Mouse (Mus musculus): Measurements from ENCODE around the gene Myof.

The Myof gene

GRCm38 (mm10) chr19:37876605-37877245 lies 166.7 kb downstream of the Myof start:
- DNase-seq (ENCODE audit: low read depth, low spot score) = no peak

- DNase-seq (ENCODE audit: low read depth, low spot score) = no peak
Measured at GRCm38 (mm10) chr19:37873499-37873898, 169.9 kb downstream of the Myof start.

- DNase-seq (ENCODE audit: low read depth, low spot score) = no peak
Measured at GRCm38 (mm10) chr19:37867592-37867991, 175.8 kb downstream of the Myof start.

GRCm38 (mm10) chr19:37866994-37867393 lies 176.4 kb downstream of the Myof start:
- no peak for DNase-seq (ENCODE audit: low read depth, low spot score)

GRCm38 (mm10) chr19:37861171-37861570 lies 182.2 kb downstream of the Myof start:
- no peak for DNase-seq (ENCODE audit: low read depth, low spot score)

- DNase-seq (ENCODE audit: low read depth, low spot score) = no peak
Measured at GRCm38 (mm10) chr19:37860267-37860666, 183.1 kb downstream of the Myof start.

- no peak for DNase-seq (ENCODE audit: low read depth, low spot score)
Measured at GRCm38 (mm10) chr19:37858406-37859081, 184.8 kb downstream of the Myof start.

GRCm38 (mm10) chr19:37852056-37852455 lies 191.3 kb downstream of the Myof start:
- DNase-seq (ENCODE audit: low read depth, low spot score) = no peak

GRCm38 (mm10) chr19:37851590-37852038 lies 191.8 kb downstream of the Myof start:
- DNase-seq (ENCODE audit: low read depth, low spot score) = no peak
